ENCODE assay signal across 10 mouse cellular contexts in genomic region chr13:69426117-69426516, GRCm38 (mm10).
DNase-seq lines count a peak whose midpoint lies in the region; ATAC-seq lines count a peak whose summit lies in the region.
"Had no signal": no experiment of that assay in that cellular context is flagged by ENCODE, and none has a peak within 500 bp of the region (broad histone marks: within the 10 kb centered on the region; RNA-seq: fewer than 3 reads in every experiment).

No protein-coding gene starts in this region.

- no peak overlapping the region for H3K9ac ChIP-seq in intestine, embryonic 16.5 days (ENCODE audit: low read depth, low read length)
- no peak overlapping the region for H3K9ac ChIP-seq in midbrain, embryonic 15.5 days
- H3K9ac ChIP-seq: heart, embryonic 13.5 days had no signal

- no peaks in the 10 kb centered on the region for H3K36me3 ChIP-seq in heart, embryonic 10.5 days
- no peaks in the 10 kb centered on the region for H3K36me3 ChIP-seq in intestine, embryonic 16.5 days (ENCODE audit: control insufficient read depth, insufficient read depth, low read length)
- H3K36me3 ChIP-seq in midbrain, embryonic 15.5 days (replicated peaks) = no peaks in the 10 kb centered on the region
- H3K36me3 ChIP-seq: heart, embryonic 13.5 days had no signal

- peak; percentile 22 to 42 for DNase-seq in heart, adult 18-20 months
- no peak for DNase-seq in heart, embryonic 10.5 days (ENCODE audit: low spot score)
- peak; percentile 32 to 59 for DNase-seq in adrenal gland, postnatal 36 days
- DNase-seq in spleen, postnatal 36 days (ENCODE audit: low spot score in 2 of 2) = no peak
- no peak for DNase-seq in thymus, postnatal 10 days (ENCODE audit: low spot score in 2 of 2)
- DNase-seq in gastrocnemius, postnatal 36 days = no peak

- no peak overlapping the region for H3K27ac ChIP-seq in heart, embryonic 10.5 days
- H3K27ac ChIP-seq in intestine, embryonic 16.5 days (ENCODE audit: low read length) = no peak overlapping the region
- 0 out of 2 replicates have a peak overlapping the region, but pooled peaks have one; percentile 7 for H3K27ac ChIP-seq in midbrain, embryonic 15.5 days
- H3K27ac ChIP-seq: heart, embryonic 13.5 days; macrophage had no signal

- no peak overlapping the region for H3K4me2 ChIP-seq in intestine, embryonic 16.5 days (ENCODE audit: low read depth, low read length)
- H3K4me2 ChIP-seq in midbrain, embryonic 15.5 days = no peak overlapping the region
- H3K4me2 ChIP-seq: heart, embryonic 13.5 days had no signal

- ATAC-seq in intestine, embryonic 16.5 days = peak; percentile 46
- peak; percentile 38; the same call in 1 of the 2 replicates for ATAC-seq in midbrain, embryonic 15.5 days (replicated peaks)

- no peaks in the 10 kb centered on the region for H3K27me3 ChIP-seq in heart, embryonic 10.5 days (ENCODE audit: insufficient read depth, poor library complexity, severe bottlenecking)
- H3K27me3 ChIP-seq in intestine, embryonic 16.5 days (replicated peaks; ENCODE audit: control insufficient read depth, insufficient read depth, low read length) = no peaks in the 10 kb centered on the region
- no peaks in the 10 kb centered on the region for H3K27me3 ChIP-seq in midbrain, embryonic 15.5 days (replicated peaks)
- H3K27me3 ChIP-seq: heart, embryonic 13.5 days had no signal

- H3K4me1 ChIP-seq in heart, embryonic 10.5 days = no peaks in the 10 kb centered on the region
- H3K4me1 ChIP-seq in intestine, embryonic 16.5 days (ENCODE audit: control insufficient read depth, insufficient read depth, low read length) = no peaks in the 10 kb centered on the region
- peaks cover 13% of the 10 kb centered on the region; the same call in 1 of the 2 replicates for H3K4me1 ChIP-seq in midbrain, embryonic 15.5 days

- no peaks in the 10 kb centered on the region for H3K9me3 ChIP-seq in heart, embryonic 10.5 days
- no peaks in the 10 kb centered on the region for H3K9me3 ChIP-seq in intestine, embryonic 16.5 days (ENCODE audit: control insufficient read depth, low read length)
- no peaks in the 10 kb centered on the region for H3K9me3 ChIP-seq in midbrain, embryonic 15.5 days
- H3K9me3 ChIP-seq: heart, embryonic 13.5 days had no signal

- intact Hi-C loops in gastrocnemius, postnatal 36 days (cut with DNase I) = no loop called here

- whole genome bisulfite sequencing in heart, embryonic 10.5 days = 48% methylated on average over 6 of the region's 6 CpGs
- WGBS in intestine, embryonic 16.5 days = 24% methylated on average over 6 of the region's 6 CpGs
- WGBS in midbrain, embryonic 15.5 days = 38% methylated on average over 6 of the region's 6 CpGs

- H3K4me3 ChIP-seq in heart, embryonic 10.5 days = no peak overlapping the region
- no peak overlapping the region for H3K4me3 ChIP-seq in intestine, embryonic 16.5 days (ENCODE audit: low read length)
- H3K4me3 ChIP-seq in midbrain, embryonic 15.5 days = no peak overlapping the region
- H3K4me3 ChIP-seq: heart, embryonic 13.5 days had no signal

Comparison
In these comparisons a context has a peak if more than half of its experiments do, and no peak if none do; other contexts are left out.
1. DNase-seq: peak in heart, adult 18-20 months (2 of 2) and adrenal gland, postnatal 36 days (2 of 2); none in heart, embryonic 10.5 days (single experiment), spleen, postnatal 36 days (0 of 2), thymus, postnatal 10 days (0 of 2) and gastrocnemius, postnatal 36 days (0 of 2).